Mouse (Mus musculus): ENCODE measurements at regions not wholly inside any gene's neighbourhood (a gene's known extent, or its start where the extent isn't known, plus 50 kb on each side); places are given as distances from the start of the nearest gene placed in this dataset.

DNA sequence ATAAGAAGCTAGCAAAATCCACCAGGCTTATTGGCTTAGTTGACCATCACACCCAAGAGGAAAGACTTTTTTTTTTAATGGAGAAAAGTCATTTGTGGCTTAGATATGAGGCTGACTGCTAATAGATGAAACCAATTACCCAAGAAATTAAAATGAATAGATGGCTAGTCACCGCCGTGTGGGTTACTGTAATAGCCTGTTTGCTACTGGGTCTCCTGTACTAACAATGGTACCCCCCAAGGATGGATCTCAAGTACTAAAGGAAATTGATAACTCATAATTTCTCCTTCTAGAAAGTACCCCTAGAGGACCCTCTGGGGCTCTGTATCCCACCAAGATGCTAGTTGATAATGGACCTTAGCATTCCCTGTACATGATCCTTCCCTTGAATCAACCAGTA is 251.1 kb upstream of the Slc24a5 start:
- no peak overlapping the region for H3K27ac ChIP-seq (ENCODE audit: control insufficient read depth, low read depth, low read length)
- TF ChIP-seq TBP (IDR thresholded peaks at IDR 0.05; ENCODE audit: low read depth, low read length) (no peak), USF2 (IDR thresholded peaks at IDR 0.05; ENCODE audit: borderline replicate concordance in 1 of 2, insufficient read depth in 1 of 2, low read depth in 1 of 2, low read length in 2 of 2) (no peak), USF1 (IDR thresholded peaks at IDR 0.05; ENCODE audit: low read depth, low read length) (no peak), ELF1 (IDR thresholded peaks at IDR 0.05; ENCODE audit: low read depth, low read length) (no peak), MYC (IDR thresholded peaks at IDR 0.05; ENCODE audit: low read depth, low read length) (no peak), MAFK (IDR thresholded peaks at IDR 0.05; ENCODE audit: borderline replicate concordance, low read depth, low read length) (no peak), SMC3 (IDR thresholded peaks at IDR 0.05; ENCODE audit: low read depth, low read length) (no peak), ZC3H11A (IDR thresholded peaks at IDR 0.05; ENCODE audit: low read depth, low read length) (no peak), ZMIZ1 (IDR thresholded peaks at IDR 0.05; ENCODE audit: low read depth, low read length) (no peak), ETS1 (IDR thresholded peaks at IDR 0.05; ENCODE audit: low read depth, low read length) (no peak), MYB (IDR thresholded peaks at IDR 0.05; ENCODE audit: low read depth, low read length) (no peak), NELFE (IDR thresholded peaks at IDR 0.05; ENCODE audit: low read depth, low read length) (no peak), TCF12 (IDR thresholded peaks at IDR 0.05; ENCODE audit: low read depth, low read length) (no peak), JUND (IDR thresholded peaks at IDR 0.05; ENCODE audit: low read depth, low read length) (no peak), KAT2A (conservative IDR thresholded peaks at IDR 0.05; ENCODE audit: low read depth, low read length) (no peak), BHLHE40 (IDR thresholded peaks at IDR 0.05; ENCODE audit: borderline replicate concordance, low read depth, low read length) (no peak), E2F4 (IDR thresholded peaks at IDR 0.05; ENCODE audit: borderline replicate concordance, low read depth, low read length) (no peak), UBTF (IDR thresholded peaks at IDR 0.05; ENCODE audit: borderline replicate concordance, insufficient read depth, low read depth, low read length) (no peak), NRF1 (IDR thresholded peaks at IDR 0.05; ENCODE audit: insufficient read depth, low read depth, low read length, poor library complexity, severe bottlenecking) (no peak)
- no peak overlapping the region for H3K4me3 ChIP-seq (ENCODE audit: control insufficient read depth in 1 of 2, insufficient read depth in 1 of 2, low read depth in 2 of 2, low read length in 2 of 2)
- H3K27me3 ChIP-seq (ENCODE audit: control insufficient read depth in 1 of 2, insufficient read depth in 2 of 2, low read length in 2 of 2), result no peaks in the 10 kb centered on the region
- no peaks in the 10 kb centered on the region for H3K36me3 ChIP-seq (ENCODE audit: control insufficient read depth in 1 of 2, insufficient read depth in 2 of 2, low read length in 2 of 2)
- H3K4me1 ChIP-seq (ENCODE audit: control insufficient read depth in 1 of 2, insufficient read depth in 2 of 2, low read length in 2 of 2), result no peaks in the 10 kb centered on the region
- H3K9me3 ChIP-seq (replicated peaks; ENCODE audit: insufficient read depth, low read length), result no peaks in the 10 kb centered on the region
- DNase-seq (ENCODE audit: low read depth, low spot score), result no peak
- H3K9ac ChIP-seq (ENCODE audit: control insufficient read depth, low read depth, low read length, poor library complexity, severe bottlenecking), result no peak overlapping the region
- H3K79me2 ChIP-seq (ENCODE audit: control insufficient read depth, insufficient read depth, low read length, poor library complexity), result no peaks in the 10 kb centered on the region

DNA sequence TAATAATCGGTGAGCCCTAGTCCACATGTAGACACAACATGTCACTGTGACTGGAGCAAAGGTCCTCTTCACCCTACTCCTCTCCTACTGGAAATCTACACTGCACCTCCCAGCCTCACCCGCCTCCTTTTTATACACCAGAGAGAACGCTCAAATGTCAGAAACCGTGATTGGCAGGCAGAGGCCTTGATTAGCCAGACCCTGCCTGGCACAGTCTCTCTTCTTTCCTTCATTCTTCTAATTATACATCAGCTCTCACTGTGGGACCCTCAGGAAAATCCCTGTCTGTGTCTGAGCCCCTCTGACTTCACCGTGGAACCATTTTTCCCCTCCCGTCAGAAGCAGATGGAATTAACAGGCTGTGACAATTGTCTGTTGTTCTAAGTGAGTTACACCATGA is 248.1 kb upstream of the Slc24a5 start:
- TF ChIP-seq RCOR1 (IDR thresholded peaks at IDR 0.05; ENCODE audit: low read depth, low read length), result no peak
- no peak for TF ChIP-seq SMC3 (IDR thresholded peaks at IDR 0.05; ENCODE audit: low read depth, low read length)
- TF ChIP-seq USF1 (IDR thresholded peaks at IDR 0.05; ENCODE audit: low read depth, low read length), result no peak
- TF ChIP-seq MAFK (IDR thresholded peaks at IDR 0.05; ENCODE audit: borderline replicate concordance, low read depth, low read length), result no peak
- TF ChIP-seq ETS1 (IDR thresholded peaks at IDR 0.05; ENCODE audit: low read depth, low read length), result no peak
- TF ChIP-seq E2F4 (IDR thresholded peaks at IDR 0.05; ENCODE audit: borderline replicate concordance, low read depth, low read length), result no peak
- no peak for TF ChIP-seq MXI1 (IDR thresholded peaks at IDR 0.05; ENCODE audit: low read depth, low read length)
- Histone ChIP-seq H3K27ac (ENCODE audit: control insufficient read depth, low read depth, low read length) (no peak overlapping the region), H3K36me3 (ENCODE audit: control insufficient read depth in 1 of 2, insufficient read depth in 2 of 2, low read length in 2 of 2) (no peaks in the 10 kb centered on the region), H3K9ac (ENCODE audit: control insufficient read depth, low read depth, low read length, poor library complexity, severe bottlenecking) (no peak overlapping the region), H3K4me1 (ENCODE audit: control insufficient read depth in 1 of 2, insufficient read depth in 2 of 2, low read length in 2 of 2) (no peaks in the 10 kb centered on the region), H3K4me3 (ENCODE audit: control insufficient read depth in 1 of 2, insufficient read depth in 1 of 2, low read depth in 2 of 2, low read length in 2 of 2) (no peak overlapping the region), H3K27me3 (ENCODE audit: control insufficient read depth in 1 of 2, insufficient read depth in 2 of 2, low read length in 2 of 2) (no peaks in the 10 kb centered on the region), H3K9me3 (replicated peaks; ENCODE audit: insufficient read depth, low read length) (no peaks in the 10 kb centered on the region), H3K79me2 (ENCODE audit: control insufficient read depth, insufficient read depth, low read length, poor library complexity) (no peaks in the 10 kb centered on the region)
- no peak for DNase-seq (ENCODE audit: low read depth, low spot score)
